Mouse (Mus musculus): ENCODE measurements at regions not wholly inside any gene's neighbourhood (a gene's known extent, or its start where the extent isn't known, plus 50 kb on each side); places are given as distances from the start of the nearest gene placed in this dataset.

GRCm38 (mm10) chr13:111144721-111145120, 110.1 kb upstream of the Actbl2 start:
- in situ Hi-C loops (cut with MboI; ENCODE audit: low pct_unique_long_range_greater_than_20kb in 1 of 2, low sequenced_read_pairs in 2 of 2, unreplicated experiment in 1 of 2): no loop called here

GRCm38 (mm10) chr13:111157921-111158638, 96.7 kb upstream of the Actbl2 start:
- in situ Hi-C loops (cut with MboI; ENCODE audit: low pct_unique_long_range_greater_than_20kb in 1 of 2, low sequenced_read_pairs in 2 of 2, unreplicated experiment in 1 of 2): no loop called here

- in situ Hi-C loops (cut with MboI; ENCODE audit: low pct_unique_long_range_greater_than_20kb in 1 of 2, low sequenced_read_pairs in 2 of 2, unreplicated experiment in 1 of 2): no loop called here
These were observed 95.3 kb upstream of the Actbl2 start for GRCm38 (mm10) chr13:111159498-111159897.

GRCm38 (mm10) chr13:111165538-111165937, 89.3 kb upstream of the Actbl2 start:
- in situ Hi-C loops (cut with MboI; ENCODE audit: low pct_unique_long_range_greater_than_20kb in 1 of 2, low sequenced_read_pairs in 2 of 2, unreplicated experiment in 1 of 2): no loop called here

- in situ Hi-C loops (cut with MboI; ENCODE audit: low pct_unique_long_range_greater_than_20kb in 1 of 2, low sequenced_read_pairs in 2 of 2, unreplicated experiment in 1 of 2): no loop called here
These were observed 84.3 kb upstream of the Actbl2 start for GRCm38 (mm10) chr13:111170269-111171165.

- in situ Hi-C loops (cut with MboI; ENCODE audit: low pct_unique_long_range_greater_than_20kb in 1 of 2, low sequenced_read_pairs in 2 of 2, unreplicated experiment in 1 of 2): no loop called here
These were observed 75.6 kb upstream of the Actbl2 start for GRCm38 (mm10) chr13:111179186-111179585.

GRCm38 (mm10) chr13:111183293-111183692, 71.5 kb upstream of the Actbl2 start:
- in situ Hi-C loops (cut with MboI; ENCODE audit: low pct_unique_long_range_greater_than_20kb in 1 of 2, low sequenced_read_pairs in 2 of 2, unreplicated experiment in 1 of 2): no loop called here

- in situ Hi-C loops (cut with MboI; ENCODE audit: low pct_unique_long_range_greater_than_20kb in 1 of 2, low sequenced_read_pairs in 2 of 2, unreplicated experiment in 1 of 2): no loop called here
These were observed 69.0 kb upstream of the Actbl2 start for GRCm38 (mm10) chr13:111185799-111186198.

GRCm38 (mm10) chr13:111186833-111187232, 68.0 kb upstream of the Actbl2 start:
- in situ Hi-C loops (cut with MboI; ENCODE audit: low pct_unique_long_range_greater_than_20kb in 1 of 2, low sequenced_read_pairs in 2 of 2, unreplicated experiment in 1 of 2): no loop called here

- in situ Hi-C loops (cut with MboI; ENCODE audit: low pct_unique_long_range_greater_than_20kb in 1 of 2, low sequenced_read_pairs in 2 of 2, unreplicated experiment in 1 of 2): no loop called here
These were observed 60.9 kb upstream of the Actbl2 start for GRCm38 (mm10) chr13:111193919-111194318.

- in situ Hi-C loops (cut with MboI; ENCODE audit: low pct_unique_long_range_greater_than_20kb in 1 of 2, low sequenced_read_pairs in 2 of 2, unreplicated experiment in 1 of 2): no loop called here
These were observed 60.5 kb upstream of the Actbl2 start for GRCm38 (mm10) chr13:111194337-111194736.

- in situ Hi-C loops (cut with MboI; ENCODE audit: low pct_unique_long_range_greater_than_20kb in 1 of 2, low sequenced_read_pairs in 2 of 2, unreplicated experiment in 1 of 2): no loop called here
These were observed 53.3 kb upstream of the Actbl2 start for GRCm38 (mm10) chr13:111201532-111201931.

- in situ Hi-C loops (cut with MboI; ENCODE audit: low pct_unique_long_range_greater_than_20kb in 1 of 2, low sequenced_read_pairs in 2 of 2, unreplicated experiment in 1 of 2): no loop called here
These were observed 50.1 kb upstream of the Actbl2 start for GRCm38 (mm10) chr13:111204580-111205285.

All from mouse embryonic stem cell (cell line).